Mouse (Mus musculus): ENCODE results near the gene Tm9sf2. TPM values are rescaled to one million over a fixed set of nuclear protein-coding genes. Genes with fewer than 3 reads are reported as not detected.
A peak's percentile ranks its signal among the peaks of the same experiment; 100 is the strongest.

The Tm9sf2 gene
- total RNA-seq (2014; rRNA removed) (68.7 and 84.3 TPM in 2 replicates), polyA plus RNA-seq (2015; fragmentation: Nextera tagmentation; extraction: Ambion mirVana) (79.1 and 104 TPM in 2 replicates)

DNA sequence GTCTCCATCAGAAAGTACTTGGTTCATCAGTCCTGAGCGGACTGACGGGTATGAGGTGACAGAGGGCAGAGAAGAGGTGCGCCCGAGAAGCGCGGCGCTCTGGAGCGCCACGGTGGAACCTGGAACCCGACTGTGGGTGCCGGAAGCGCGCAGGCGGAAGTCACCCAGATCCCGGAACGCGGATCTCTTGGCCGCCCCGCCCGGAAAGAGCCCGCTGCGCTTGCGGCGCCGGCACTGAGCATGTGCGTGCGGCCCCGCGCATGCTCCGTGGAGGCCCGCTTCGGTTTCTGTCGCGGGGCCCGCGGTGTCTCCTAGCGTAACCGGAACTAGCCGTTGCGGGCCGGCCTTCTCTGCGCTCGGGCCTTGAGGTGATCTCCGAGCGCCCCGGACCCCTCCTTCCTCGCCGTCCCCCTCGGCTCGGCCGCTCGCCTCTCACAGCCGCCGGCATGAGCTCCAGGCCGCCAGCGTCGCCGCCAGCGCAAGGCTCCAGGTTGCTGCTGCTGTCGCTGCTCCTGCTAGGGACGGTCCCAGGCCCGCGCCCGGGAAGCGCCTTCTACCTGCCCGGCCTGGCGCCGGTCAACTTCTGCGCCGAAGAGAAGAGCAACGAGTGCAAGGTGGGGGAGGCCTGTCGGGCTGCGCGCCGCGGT is at the start of gene Tm9sf2:
Gene Tm9sf2, plus strand, starts transcription at position 217 of the 647 bp plus-strand sequence.
- DNase-seq (peak; percentile 97), ATAC-seq (peak; percentile 96)
- Histone ChIP-seq H3K9me3 (ENCODE audit: low read length) (no peaks in the 10 kb centered on the region), H3K4me1 (ENCODE audit: insufficient read depth) (peaks cover 20% of the 10 kb centered on the region), H3K36me3 (ENCODE audit: insufficient read depth) (no peaks in the 10 kb centered on the region; the same call in 1 of the 2 replicates), H3K4me3 (ENCODE audit: low read depth, low read length) (peak within 1 kb of the TSS; percentile 91), H3K9ac (peak within 1 kb of the TSS; percentile 93), H3K27me3 (ENCODE audit: insufficient read depth, low read length) (no peaks in the 10 kb centered on the region), H3K4me2 (ENCODE audit: low read depth) (peak within 1 kb of the TSS; percentile 66), H3K27ac (ENCODE audit: low read depth, low read length) (peak within 1 kb of the TSS; percentile 84)
- peak; percentile 28; the same call in 1 of the 2 replicates for TF ChIP-seq CTCF (IDR thresholded peaks at IDR 0.05; ENCODE audit: low read depth)
- 3% methylated on average over 76 of the region's 76 CpGs for WGBS

DNA sequence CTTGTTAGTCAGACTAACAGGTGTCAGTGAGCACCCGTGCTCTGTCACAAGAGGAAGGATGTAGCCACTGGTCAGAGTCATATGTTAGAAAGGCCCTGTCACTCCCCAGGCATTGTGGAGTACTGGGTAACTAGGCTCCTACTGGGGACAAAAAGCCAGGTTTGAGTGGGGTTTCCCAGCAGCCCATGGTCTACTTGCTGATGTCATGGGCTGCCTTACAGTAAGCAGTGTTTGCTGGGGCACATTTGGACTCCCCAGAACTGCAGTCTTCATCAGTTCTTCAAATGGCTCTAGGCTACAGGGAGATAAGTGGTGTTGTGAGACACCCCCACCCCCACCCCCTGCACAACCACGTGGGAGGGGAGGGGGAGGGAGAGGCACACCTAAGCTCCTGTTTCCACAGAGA is 48.9 kb upstream of the Tm9sf2 start:
- DNase-seq (no peak), ATAC-seq (no peak)
- H3K27ac ChIP-seq (ENCODE audit: low read depth, low read length), result no peak overlapping the region
- no peak overlapping the region for H3K9ac ChIP-seq
- no peak overlapping the region for H3K4me3 ChIP-seq (ENCODE audit: low read depth, low read length)
- no peaks in the 10 kb centered on the region for H3K27me3 ChIP-seq (ENCODE audit: insufficient read depth, low read length)
- no peak overlapping the region for H3K4me2 ChIP-seq (ENCODE audit: low read depth)
- no peaks in the 10 kb centered on the region for H3K9me3 ChIP-seq (ENCODE audit: low read length)
- WGBS, result 47% methylated on average over 2 of the region's 2 CpGs
- no peak for TF ChIP-seq CTCF (IDR thresholded peaks at IDR 0.05; ENCODE audit: low read depth)
- H3K4me1 ChIP-seq (ENCODE audit: insufficient read depth), result no peaks in the 10 kb centered on the region
- H3K36me3 ChIP-seq (ENCODE audit: insufficient read depth), result no peaks in the 10 kb centered on the region

DNA sequence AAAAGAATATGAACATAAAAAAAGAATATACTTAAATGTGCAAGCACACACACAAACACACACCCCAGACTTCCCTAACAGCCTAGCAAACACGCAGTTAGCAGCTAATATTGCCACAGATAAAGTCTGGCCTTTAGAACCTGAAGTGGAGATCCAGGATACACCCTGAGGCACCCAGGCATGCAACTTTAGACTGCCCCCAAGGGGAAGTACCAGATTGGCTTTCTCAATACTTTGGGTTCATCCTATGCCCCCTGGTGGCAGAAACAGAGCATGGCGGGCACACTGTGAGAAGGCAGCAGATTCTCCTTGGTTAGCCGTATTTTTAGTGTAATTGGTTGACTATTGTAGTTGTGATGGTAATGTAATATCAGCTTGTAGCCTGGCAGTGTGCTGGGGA is 46.2 kb upstream of the Tm9sf2 start:
- peak; percentile 90 for TF ChIP-seq CTCF (IDR thresholded peaks at IDR 0.05; ENCODE audit: low read depth)
- peak; percentile 81 for DNase-seq
- Histone ChIP-seq H3K27ac (ENCODE audit: low read depth, low read length) (no peak overlapping the region), H3K9ac (no peak overlapping the region), H3K36me3 (ENCODE audit: insufficient read depth) (no peaks in the 10 kb centered on the region), H3K27me3 (ENCODE audit: insufficient read depth, low read length) (no peaks in the 10 kb centered on the region), H3K4me1 (ENCODE audit: insufficient read depth) (no peaks in the 10 kb centered on the region), H3K4me3 (ENCODE audit: low read depth, low read length) (no peak overlapping the region), H3K9me3 (ENCODE audit: low read length) (no peaks in the 10 kb centered on the region), H3K4me2 (ENCODE audit: low read depth) (no peak overlapping the region)
- WGBS, result 11% methylated on average over 3 of the region's 3 CpGs
- peak; percentile 66 for ATAC-seq

DNA sequence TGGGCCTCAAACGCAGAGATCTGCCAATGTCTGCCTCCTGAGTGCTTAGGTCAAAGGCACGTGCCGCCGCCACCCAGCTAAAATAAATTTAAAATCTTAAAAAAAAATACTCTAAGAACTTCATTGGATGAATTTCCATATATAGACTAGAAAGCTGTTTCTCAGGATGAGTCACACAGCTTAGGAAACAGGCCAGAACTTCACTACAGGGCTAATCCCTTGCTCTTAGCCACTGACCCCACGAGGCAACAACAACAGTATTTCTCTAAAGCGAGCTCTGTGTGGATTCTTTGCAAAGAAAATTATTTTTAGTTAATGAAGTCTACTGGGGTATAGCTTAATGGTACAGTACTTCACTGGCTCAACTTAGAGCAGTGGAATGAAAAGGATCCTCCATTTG is 45.5 kb upstream of the Tm9sf2 start:
- H3K4me1 ChIP-seq (ENCODE audit: insufficient read depth), result no peaks in the 10 kb centered on the region
- H3K9me3 ChIP-seq (ENCODE audit: low read length), result no peaks in the 10 kb centered on the region
- DNase-seq (no peak), ATAC-seq (no peak)
- no peak overlapping the region for H3K4me2 ChIP-seq (ENCODE audit: low read depth)
- no peak overlapping the region for H3K4me3 ChIP-seq (ENCODE audit: low read depth, low read length)
- no peak for TF ChIP-seq CTCF (IDR thresholded peaks at IDR 0.05; ENCODE audit: low read depth)
- no peaks in the 10 kb centered on the region for H3K36me3 ChIP-seq (ENCODE audit: insufficient read depth)
- no peak overlapping the region for H3K27ac ChIP-seq (ENCODE audit: low read depth, low read length)
- H3K27me3 ChIP-seq (ENCODE audit: insufficient read depth, low read length), result no peaks in the 10 kb centered on the region
- WGBS, result 82% methylated on average over 6 of the region's 6 CpGs
- no peak overlapping the region for H3K9ac ChIP-seq

DNA sequence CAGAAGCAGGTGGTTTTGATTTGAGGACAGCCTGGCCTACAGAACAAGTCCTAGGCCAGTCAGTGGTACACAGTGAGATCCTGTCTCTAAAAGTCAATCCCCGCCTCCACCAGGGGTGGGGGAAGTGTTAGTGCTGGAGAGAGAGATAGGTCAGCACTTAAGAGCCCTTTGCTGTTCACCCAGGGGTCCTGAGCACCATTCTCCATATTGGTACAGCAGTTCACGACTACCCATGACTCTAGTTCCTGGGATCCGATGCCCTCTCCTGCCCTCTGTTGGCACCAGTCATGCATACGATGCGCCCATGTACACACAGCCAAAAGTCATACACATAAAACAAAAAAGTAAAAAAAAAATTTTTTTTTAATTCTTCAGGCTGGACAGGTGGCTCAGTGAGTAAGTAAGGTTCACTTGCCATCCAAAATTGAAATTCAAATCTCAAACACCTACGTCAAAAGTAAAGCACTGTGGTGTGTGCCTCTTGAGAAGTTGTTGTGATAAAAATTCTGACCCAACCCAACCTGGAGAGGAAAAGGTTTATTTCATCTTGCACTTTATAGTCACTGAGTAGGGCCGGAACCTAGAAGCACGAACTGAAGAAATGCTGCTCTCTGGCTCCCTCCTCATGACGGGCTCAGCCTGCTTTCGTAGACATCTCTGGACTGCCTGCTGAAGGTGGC is 44.3 kb upstream of the Tm9sf2 start:
- WGBS, result 83% methylated on average over 10 of the region's 10 CpGs

DNA sequence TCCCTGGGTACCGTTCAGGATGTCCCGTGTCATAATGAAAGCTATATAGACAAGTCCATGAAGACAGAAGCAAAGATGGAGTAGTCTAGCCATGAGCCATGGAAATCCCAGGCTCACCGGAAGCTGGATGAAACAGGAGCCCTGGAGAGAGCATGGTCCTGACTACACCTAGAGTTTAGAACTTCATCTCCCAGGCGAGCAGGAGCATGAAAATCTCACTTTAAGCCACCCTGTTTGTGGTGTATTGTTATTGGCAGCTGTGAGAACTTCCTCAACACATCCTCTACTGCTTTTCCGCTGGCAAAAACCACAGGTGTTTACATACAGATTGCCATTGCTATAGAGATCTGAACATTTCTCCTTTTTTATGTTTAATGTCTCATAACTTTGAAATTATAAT is 43.2 kb upstream of the Tm9sf2 start:
- no peak for TF ChIP-seq CTCF (IDR thresholded peaks at IDR 0.05; ENCODE audit: low read depth)

More for the DNA sequence above, 44.3 kb upstream of the Tm9sf2 start:
- H3K4me1 ChIP-seq (ENCODE audit: insufficient read depth), result no peaks in the 10 kb centered on the region
- no peaks in the 10 kb centered on the region for H3K27me3 ChIP-seq (ENCODE audit: insufficient read depth, low read length)
- H3K36me3 ChIP-seq (ENCODE audit: insufficient read depth), result no peaks in the 10 kb centered on the region
- no peak overlapping the region for H3K4me3 ChIP-seq (ENCODE audit: low read depth, low read length)
- DNase-seq (no peak), ATAC-seq (no peak)
- no peak overlapping the region for H3K9ac ChIP-seq
- H3K9me3 ChIP-seq (ENCODE audit: low read length), result no peaks in the 10 kb centered on the region
- no peak overlapping the region for H3K4me2 ChIP-seq (ENCODE audit: low read depth)
- no peak for TF ChIP-seq CTCF (IDR thresholded peaks at IDR 0.05; ENCODE audit: low read depth)
- H3K27ac ChIP-seq (ENCODE audit: low read depth, low read length), result no peak overlapping the region

DNA sequence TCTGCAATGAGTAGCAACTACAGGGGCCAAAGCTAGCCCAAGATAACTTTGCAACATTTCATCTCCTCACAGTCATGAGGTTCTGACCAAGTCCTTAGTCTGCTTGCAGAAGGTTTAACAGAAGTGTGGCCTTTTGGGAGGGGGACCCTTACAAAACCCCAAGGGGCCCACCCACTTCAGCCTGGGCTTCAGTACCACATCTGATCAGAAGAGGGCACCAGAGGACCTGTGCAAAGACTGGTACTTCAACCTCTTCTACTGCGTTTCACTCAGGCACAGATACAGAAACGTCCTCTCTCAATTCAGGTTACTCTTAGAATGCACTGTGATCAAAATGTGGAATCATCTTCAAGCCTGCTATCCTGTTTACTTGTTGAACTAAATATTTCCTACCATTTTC is 42.3 kb upstream of the Tm9sf2 start:
- ATAC-seq, result peak; percentile 63; the same call in 1 of the 2 replicates
- DNase-seq, result peak; percentile 45
- WGBS, result 1% methylated on average over 2 of the region's 2 CpGs
- Histone ChIP-seq H3K36me3 (ENCODE audit: insufficient read depth) (no peaks in the 10 kb centered on the region), H3K4me2 (ENCODE audit: low read depth) (no peak overlapping the region), H3K27ac (ENCODE audit: low read depth, low read length) (no peak overlapping the region), H3K4me3 (ENCODE audit: low read depth, low read length) (no peak overlapping the region), H3K9ac (no peak overlapping the region), H3K27me3 (ENCODE audit: insufficient read depth, low read length) (no peaks in the 10 kb centered on the region), H3K9me3 (ENCODE audit: low read length) (no peaks in the 10 kb centered on the region), H3K4me1 (ENCODE audit: insufficient read depth) (no peaks in the 10 kb centered on the region)
- peak; percentile 82 for TF ChIP-seq CTCF (IDR thresholded peaks at IDR 0.05; ENCODE audit: low read depth)

More for the DNA sequence above, 43.2 kb upstream of the Tm9sf2 start:
- no peak overlapping the region for H3K9ac ChIP-seq
- H3K4me2 ChIP-seq (ENCODE audit: low read depth), result no peak overlapping the region
- H3K27ac ChIP-seq (ENCODE audit: low read depth, low read length), result no peak overlapping the region
- no peak for DNase-seq
- H3K36me3 ChIP-seq (ENCODE audit: insufficient read depth), result no peaks in the 10 kb centered on the region
- H3K27me3 ChIP-seq (ENCODE audit: insufficient read depth, low read length), result no peaks in the 10 kb centered on the region
- H3K4me3 ChIP-seq (ENCODE audit: low read depth, low read length), result no peak overlapping the region
- H3K4me1 ChIP-seq (ENCODE audit: insufficient read depth), result no peaks in the 10 kb centered on the region
- 71% methylated on average over 5 of the region's 5 CpGs for WGBS
- no peak for ATAC-seq
- H3K9me3 ChIP-seq (ENCODE audit: low read length), result no peaks in the 10 kb centered on the region

All from forebrain, postnatal 0 days (tissue).